Mouse (Mus musculus) limb, embryonic 11.5 days (tissue): ENCODE measurements at regions not wholly inside any gene's neighbourhood (a gene's known extent, or its start where the extent isn't known, plus 50 kb on each side); places are given as distances from the start of the nearest gene placed in this dataset.

ENCODE experiments used
- ATAC-seq: fragments of 200-750 bp; cut with Nextera tagmentation; 2 replicates; pipeline ENCODE4 v1.8.0; 2017; ENCODE audit warnings: low read depth; ENCODE audit not compliant: insufficient number of reproducible peaks, low FRiP score, low TSS enrichment
- DNase-seq: peaks from one replicate; pipeline ENCODE4 v3.0.0-alpha.2; 2015; ENCODE audit warnings: low spot score
- H3K27ac ChIP-seq: fragments of 300-500 bp; sonication (generic); replicated peaks from 2 replicates; pipeline ENCODE4 v1.5.1; 2014; ENCODE audit warnings: low read depth, mild to moderate bottlenecking, low read length
- H3K27me3 ChIP-seq: fragments of 300-500 bp; sonication (generic); 2 replicates; pipeline ENCODE4 v1.6.1; 2014; ENCODE audit warnings: mild to moderate bottlenecking, low read length, mixed read lengths; ENCODE audit not compliant: control insufficient read depth, insufficient read depth
- H3K36me3 ChIP-seq: fragments of 300-500 bp; sonication (generic); 2 replicates; pipeline ENCODE4 v1.6.1; 2014; ENCODE audit warnings: mild to moderate bottlenecking, low read length, moderate library complexity, mixed read lengths; ENCODE audit not compliant: control insufficient read depth, insufficient read depth
- H3K4me1 ChIP-seq: fragments of 300-500 bp; sonication (generic); 2 replicates; pipeline ENCODE4 v1.6.1; 2014; ENCODE audit warnings: low read length, mixed read lengths; ENCODE audit not compliant: control insufficient read depth, insufficient read depth
- H3K4me2 ChIP-seq: fragments of 300-500 bp; sonication (generic); 2 replicates; pipeline ENCODE4 v1.6.1; 2014; ENCODE audit warnings: low read depth, mild to moderate bottlenecking, moderate library complexity; ENCODE audit not compliant: severe bottlenecking
- H3K4me3 ChIP-seq: fragments of 300-500 bp; sonication (generic); 2 replicates; pipeline ENCODE4 v1.5.1; 2014; ENCODE audit warnings: low read depth, low read length
- H3K9ac ChIP-seq: fragments of 300-500 bp; sonication (generic); 2 replicates; pipeline ENCODE4 v1.6.1; 2014; ENCODE audit warnings: mild to moderate bottlenecking, low read length
- H3K9me3 ChIP-seq: fragments of 300-500 bp; sonication (generic); 2 replicates; pipeline ENCODE4 v1.6.1; 2016; ENCODE audit warnings: low read length; ENCODE audit not compliant: control insufficient read depth
- WGBS: fragments of 180-500 bp; shearing (Covaris S2); extraction: QIAGEN DNeasy Blood & Tissue Kit; methylation state at CpG from one replicate; pipeline ENCODE4 v1.1.7; 2014; 5-methylcytosine and 5-hydroxymethylcytosine counted together

- DNase-seq, result no peak
- no peak overlapping the region for H3K27ac ChIP-seq
- H3K36me3 ChIP-seq, result no peaks in the 10 kb centered on the region
- no peaks in the 10 kb centered on the region for H3K4me1 ChIP-seq
- no peaks in the 10 kb centered on the region for H3K27me3 ChIP-seq
- H3K9me3 ChIP-seq, result no peaks in the 10 kb centered on the region
- H3K9ac ChIP-seq, result no peak overlapping the region
- 85% methylated on average over 3 of the region's 3 CpGs for WGBS
- ATAC-seq, result no peak
- no peak overlapping the region for H3K4me3 ChIP-seq
- no peak overlapping the region for H3K4me2 ChIP-seq
These were observed 137.3 kb downstream of the Samd5 start for GRCm38 (mm10) chr10:9537686-9538085.

GRCm38 (mm10) chr10:9534552-9534951 is 140.5 kb downstream of the Samd5 start:
- no peak for DNase-seq
- ATAC-seq, result no peak

GRCm38 (mm10) chr10:9533283-9533682 is 141.7 kb downstream of the Samd5 start:
- Histone ChIP-seq H3K4me1 (no peaks in the 10 kb centered on the region), H3K27ac (no peak overlapping the region)
- 38% methylated on average over 2 of the region's 2 CpGs for WGBS

More at GRCm38 (mm10) chr10:9534552-9534951, 140.5 kb downstream of the Samd5 start:
- Histone ChIP-seq H3K27ac (no peak overlapping the region), H3K9ac (no peak overlapping the region), H3K9me3 (no peaks in the 10 kb centered on the region), H3K27me3 (no peaks in the 10 kb centered on the region), H3K36me3 (no peaks in the 10 kb centered on the region), H3K4me1 (no peaks in the 10 kb centered on the region), H3K4me3 (no peak overlapping the region), H3K4me2 (no peak overlapping the region)
- WGBS, result 67% methylated on average over 8 of the region's 8 CpGs

GRCm38 (mm10) chr10:9531931-9532330 is 143.1 kb downstream of the Samd5 start:
- Histone ChIP-seq H3K4me3 (no peak overlapping the region), H3K9me3 (no peaks in the 10 kb centered on the region), H3K27ac (no peak overlapping the region), H3K36me3 (no peaks in the 10 kb centered on the region), H3K9ac (no peak overlapping the region), H3K4me2 (no peak overlapping the region), H3K4me1 (no peaks in the 10 kb centered on the region), H3K27me3 (no peaks in the 10 kb centered on the region)
- DNase-seq (no peak), ATAC-seq (no peak)
- 56% methylated on average over 5 of the region's 5 CpGs for WGBS

More at GRCm38 (mm10) chr10:9533283-9533682, 141.7 kb downstream of the Samd5 start:
- H3K27me3 ChIP-seq, result no peaks in the 10 kb centered on the region
- H3K9ac ChIP-seq, result no peak overlapping the region
- H3K9me3 ChIP-seq, result no peaks in the 10 kb centered on the region
- DNase-seq, result no peak
- H3K4me2 ChIP-seq, result no peak overlapping the region
- no peak for ATAC-seq
- no peak overlapping the region for H3K4me3 ChIP-seq
- H3K36me3 ChIP-seq, result no peaks in the 10 kb centered on the region

- Histone ChIP-seq H3K27me3 (no peaks in the 10 kb centered on the region), H3K4me2 (no peak overlapping the region), H3K4me3 (no peak overlapping the region), H3K9ac (no peak overlapping the region), H3K4me1 (no peaks in the 10 kb centered on the region), H3K36me3 (no peaks in the 10 kb centered on the region), H3K27ac (no peak overlapping the region), H3K9me3 (no peaks in the 10 kb centered on the region)
- WGBS, result 36% methylated on average over 7 of the region's 7 CpGs
- no peak for DNase-seq
- no peak for ATAC-seq
These were observed 145.6 kb downstream of the Samd5 start for GRCm38 (mm10) chr10:9529408-9529807.

GRCm38 (mm10) chr10:9528066-9528465 is 146.9 kb downstream of the Samd5 start:
- Histone ChIP-seq H3K4me2 (no peak overlapping the region), H3K36me3 (no peaks in the 10 kb centered on the region), H3K9me3 (no peaks in the 10 kb centered on the region), H3K27ac (no peak overlapping the region), H3K4me3 (no peak overlapping the region), H3K4me1 (no peaks in the 10 kb centered on the region), H3K27me3 (no peaks in the 10 kb centered on the region), H3K9ac (no peak overlapping the region)
- ATAC-seq, result no peak
- 83% methylated on average over 4 of the region's 4 CpGs for WGBS
- DNase-seq, result no peak

GRCm38 (mm10) chr10:9509764-9510390 is 165.1 kb downstream of the Samd5 start:
- ATAC-seq, result no peak
- 67% methylated on average over 12 of the region's 12 CpGs for WGBS

GRCm38 (mm10) chr10:9509092-9509671 is 165.8 kb downstream of the Samd5 start:
- ATAC-seq, result no peak
- H3K27me3 ChIP-seq, result no peaks in the 10 kb centered on the region
- H3K4me3 ChIP-seq, result no peak overlapping the region
- no peak for DNase-seq
- no peaks in the 10 kb centered on the region for H3K4me1 ChIP-seq
- no peak overlapping the region for H3K9ac ChIP-seq
- no peaks in the 10 kb centered on the region for H3K9me3 ChIP-seq
- WGBS, result 77% methylated on average over 17 of the region's 17 CpGs
- no peak overlapping the region for H3K27ac ChIP-seq
- H3K36me3 ChIP-seq, result no peaks in the 10 kb centered on the region
- H3K4me2 ChIP-seq, result no peak overlapping the region

More at GRCm38 (mm10) chr10:9509764-9510390, 165.1 kb downstream of the Samd5 start:
- H3K9me3 ChIP-seq, result no peaks in the 10 kb centered on the region
- no peak overlapping the region for H3K4me3 ChIP-seq
- DNase-seq, result no peak
- H3K9ac ChIP-seq, result no peak overlapping the region
- no peaks in the 10 kb centered on the region for H3K27me3 ChIP-seq
- no peaks in the 10 kb centered on the region for H3K36me3 ChIP-seq
- H3K4me1 ChIP-seq, result no peaks in the 10 kb centered on the region
- H3K27ac ChIP-seq, result no peak overlapping the region
- no peak overlapping the region for H3K4me2 ChIP-seq
